Mouse (Mus musculus): Measurements from ENCODE around the gene Dok5. TPM values are rescaled to one million over a fixed set of nuclear protein-coding genes. Genes with fewer than 3 reads are reported as not detected.

The Dok5 gene
- total RNA-seq, 2 experiments from 2014 or later: 29.6 to 31.4 TPM

DNA sequence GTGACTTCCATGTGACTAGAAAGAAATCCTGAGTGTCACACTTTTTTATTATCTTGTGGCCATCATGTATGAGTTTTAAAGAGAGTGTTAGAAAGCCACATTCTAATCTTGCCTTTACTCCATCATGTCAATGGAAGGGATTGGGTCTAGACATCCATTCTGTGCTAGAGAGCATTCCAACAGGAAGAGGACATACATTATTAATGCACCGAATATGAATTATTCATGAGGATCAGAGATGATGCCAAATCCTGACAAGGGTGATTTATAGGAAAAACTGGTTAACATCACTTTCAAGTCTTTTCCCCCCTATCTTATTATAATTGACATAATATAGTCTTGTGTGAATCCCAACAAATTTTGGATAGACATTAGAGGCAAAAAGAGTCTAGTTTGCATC is 2.1 kb downstream of the Dok5 start:
- intact Hi-C loops (cut with DNase I): loop anchor here (5.0 to 10.0 kb wide), 2 partner anchors 79 to 219 kb away; no protein-coding TSS in a partner anchor
- DNase-seq (ENCODE audit: low spot score in 2 of 2): no peak

DNA sequence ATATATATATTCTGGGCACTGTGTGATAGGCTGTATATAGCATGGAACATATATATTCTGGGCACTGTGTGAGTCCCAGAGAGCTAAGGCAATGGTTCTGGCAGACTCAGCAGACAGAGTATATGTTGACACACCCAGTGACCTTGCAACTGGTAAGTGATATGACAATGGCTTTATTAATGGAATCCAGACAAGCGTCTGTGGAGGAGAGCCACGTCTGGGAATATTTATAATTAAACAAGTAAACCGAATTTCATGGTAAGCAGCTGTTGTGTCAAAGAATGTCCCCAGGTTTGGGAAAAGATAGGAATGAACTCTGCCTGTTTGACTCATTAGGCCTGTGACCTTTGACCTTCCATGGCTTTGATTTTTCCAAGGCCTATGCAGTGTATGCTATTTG is 2.8 kb downstream of the Dok5 start:
- intact Hi-C loops (cut with DNase I): loop anchor here (5.0 to 10.0 kb wide), 2 partner anchors 78 to 220 kb away; no protein-coding TSS in a partner anchor

DNA sequence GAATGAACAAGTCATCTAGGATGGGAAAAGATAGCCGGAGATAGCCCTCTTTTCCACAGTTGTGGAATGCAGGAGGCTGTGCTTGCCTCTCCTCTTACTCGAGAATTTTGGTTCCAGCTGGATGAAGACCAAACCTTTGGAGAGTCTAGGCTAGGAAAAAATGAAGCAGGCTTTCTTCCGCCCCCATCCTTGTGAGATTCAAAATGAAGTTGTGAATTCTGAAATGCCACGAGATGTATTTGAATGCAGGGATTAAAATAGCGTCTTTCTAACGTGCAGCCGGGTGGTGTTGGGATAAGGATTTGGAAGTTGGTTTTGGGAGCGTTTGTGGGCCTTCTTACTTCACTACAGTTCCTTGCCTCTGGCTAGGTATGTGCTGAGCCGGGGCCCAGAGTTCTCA is 6.8 kb downstream of the Dok5 start:
- peak; percentile 54 to 59 for DNase-seq (ENCODE audit: low spot score in 2 of 2)
- intact Hi-C loops (cut with DNase I): loop anchor here (5.0 to 10.0 kb wide), 2 partner anchors 109 to 224 kb away; no protein-coding TSS in a partner anchor

More for the DNA sequence above, 2.8 kb downstream of the Dok5 start:
- DNase-seq (ENCODE audit: low spot score in 2 of 2): no peak

DNA sequence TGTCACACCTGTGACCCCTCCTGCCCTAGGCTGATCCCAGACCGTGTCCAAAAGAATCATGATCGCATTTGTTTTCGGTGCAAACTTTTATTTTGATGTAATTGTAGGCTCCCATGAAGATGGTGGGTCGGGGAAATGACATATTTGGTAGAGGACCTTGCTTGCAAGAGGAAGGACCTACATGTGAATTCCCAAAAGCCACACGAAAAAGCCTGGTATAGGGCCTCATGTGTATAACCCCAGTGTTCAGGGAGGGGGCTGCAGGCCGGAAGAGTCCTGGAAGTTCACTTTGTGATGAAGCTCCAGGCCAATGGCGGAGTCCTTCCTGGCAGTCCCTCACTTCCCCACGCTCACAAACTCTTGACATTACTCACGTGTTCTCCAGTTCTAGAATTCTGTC is 7.3 kb downstream of the Dok5 start:
- no peak for DNase-seq (ENCODE audit: low spot score in 2 of 2)
- intact Hi-C loops (cut with DNase I): loop anchor here (5.0 to 10.0 kb wide), 2 partner anchors 108 to 224 kb away; no protein-coding TSS in a partner anchor

DNA sequence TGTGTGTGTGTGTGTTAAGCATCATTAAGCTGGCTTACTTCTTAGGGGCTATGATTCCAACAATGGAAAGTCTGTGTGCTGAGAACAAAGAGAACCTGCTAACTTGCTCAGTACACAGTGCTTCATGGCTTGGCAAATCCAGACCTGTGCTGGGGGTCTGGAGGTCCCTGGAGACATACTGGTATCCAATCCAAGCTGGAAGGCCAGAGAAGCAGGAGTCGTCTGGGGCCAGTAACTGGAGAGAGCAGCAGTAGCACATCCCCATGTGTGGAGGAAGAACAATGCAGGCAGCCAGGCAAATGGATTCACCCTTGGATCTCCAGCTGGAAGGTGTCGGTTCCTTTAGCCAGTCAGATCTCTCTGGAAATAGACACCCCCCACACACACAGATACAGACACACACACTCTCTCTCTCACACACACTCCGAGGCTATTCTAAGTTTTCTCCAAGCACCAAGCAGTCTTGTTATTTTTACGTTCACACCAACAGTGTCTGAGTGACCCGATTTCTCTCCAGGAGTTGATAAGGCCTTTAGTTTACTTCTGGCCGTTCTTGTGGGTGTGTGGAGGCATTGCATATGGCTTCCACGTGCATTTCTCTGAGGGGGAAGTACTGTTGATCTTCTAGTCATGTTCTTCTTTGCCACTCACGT is 8.2 kb downstream of the Dok5 start:
- DNase-seq (ENCODE audit: low spot score in 2 of 2): no peak
- intact Hi-C loops (cut with DNase I): loop anchor here (5.0 to 10.0 kb wide), 2 partner anchors 107 to 225 kb away; no protein-coding TSS in a partner anchor

DNA sequence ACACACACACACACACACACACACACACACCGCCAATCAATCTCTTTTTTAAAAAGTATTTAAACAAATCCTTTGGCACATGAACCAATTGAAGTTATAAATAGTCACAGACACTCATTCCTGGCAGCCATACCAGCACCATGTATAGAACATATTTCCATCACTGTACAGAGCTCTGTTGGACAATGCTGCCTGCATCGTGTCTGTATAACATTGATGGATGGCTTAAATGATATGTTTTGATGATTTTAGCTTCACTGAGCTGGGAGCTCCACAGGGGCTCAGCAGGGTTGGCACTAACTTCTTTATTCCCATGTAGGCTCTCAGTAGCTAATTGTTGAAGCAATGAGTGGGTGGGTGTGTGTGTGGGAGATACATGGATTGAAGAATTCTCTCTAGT is 11.9 kb downstream of the Dok5 start:
- intact Hi-C loops (cut with DNase I): no loop called here
- no peak for DNase-seq (ENCODE audit: low spot score in 2 of 2)

DNA sequence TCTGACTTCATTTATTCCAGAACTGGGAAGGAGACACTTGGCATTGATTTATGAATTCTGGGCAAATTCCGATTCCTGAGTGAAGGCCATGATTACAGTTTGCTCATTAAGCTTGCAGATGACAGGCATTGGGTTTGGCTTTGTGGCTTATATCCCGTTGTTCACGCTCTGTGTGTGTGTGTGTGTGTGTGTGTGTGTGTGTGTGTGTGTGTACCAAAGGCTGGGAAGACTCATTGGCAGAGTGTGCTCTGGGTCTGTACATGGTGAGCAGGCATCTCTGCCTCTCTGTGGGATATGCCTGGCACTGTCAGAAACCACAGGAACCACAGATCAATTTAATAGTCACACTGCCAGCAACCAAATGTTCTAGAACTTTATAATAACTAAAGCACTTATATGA is 17.3 kb downstream of the Dok5 start:
- no peak for DNase-seq (ENCODE audit: low spot score in 2 of 2)
- intact Hi-C loops (cut with DNase I): no loop called here

DNA sequence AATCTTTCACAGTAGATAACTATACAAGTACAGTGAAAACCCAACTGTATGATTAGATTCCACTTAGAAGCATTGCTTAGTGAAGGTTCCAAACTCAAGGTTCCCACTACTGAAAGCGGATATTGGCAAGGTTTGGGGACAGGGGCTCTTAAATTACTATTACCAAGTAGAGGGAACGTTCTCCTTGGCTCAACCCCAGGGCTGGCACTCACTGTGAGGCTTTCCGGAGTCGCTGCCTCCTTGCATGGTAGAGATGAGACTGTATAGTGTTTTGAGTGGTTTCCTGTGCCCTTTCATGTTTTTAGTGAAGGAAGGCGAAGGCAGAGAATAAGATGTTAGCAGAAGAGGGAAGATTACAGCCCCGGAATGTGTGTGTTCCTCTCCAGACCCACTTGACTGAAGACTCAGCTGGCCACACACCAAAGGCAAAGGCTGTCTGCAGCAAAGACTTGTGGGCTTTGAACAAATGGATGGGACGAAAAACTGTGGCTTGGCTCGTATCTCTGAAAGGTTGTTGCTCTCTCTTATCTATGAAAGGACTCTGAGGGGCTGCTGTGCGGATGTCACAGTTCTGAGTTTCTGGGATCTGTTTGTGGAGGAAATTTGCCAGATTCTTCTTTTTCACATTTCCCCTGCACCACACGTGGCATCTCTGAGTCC is 20.7 kb downstream of the Dok5 start:
- intact Hi-C loops (cut with DNase I): no loop called here
- DNase-seq (ENCODE audit: low spot score in 2 of 2): no peak

DNA sequence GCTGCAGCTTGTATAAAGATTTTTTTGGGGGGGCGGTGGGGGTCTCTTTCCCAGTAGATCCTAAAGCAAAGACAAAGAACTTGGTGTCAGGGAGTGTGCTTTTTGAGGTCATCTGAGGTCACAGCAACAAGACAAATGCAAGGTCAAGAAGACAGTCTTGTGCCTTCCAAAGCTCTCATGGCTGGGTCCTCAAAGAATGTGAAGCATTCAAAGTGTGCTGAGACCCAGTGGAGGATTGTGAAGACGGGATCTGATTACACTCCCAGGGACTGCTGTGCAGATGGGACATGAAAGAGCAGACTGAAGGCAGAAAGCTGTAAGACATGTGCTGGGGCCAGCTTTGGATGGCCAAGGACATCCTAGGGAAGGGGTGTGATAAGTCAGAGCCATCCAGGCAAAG is 24.2 kb downstream of the Dok5 start:
- intact Hi-C loops (cut with DNase I): no loop called here
- no peak for DNase-seq (ENCODE audit: low spot score in 2 of 2)

DNA sequence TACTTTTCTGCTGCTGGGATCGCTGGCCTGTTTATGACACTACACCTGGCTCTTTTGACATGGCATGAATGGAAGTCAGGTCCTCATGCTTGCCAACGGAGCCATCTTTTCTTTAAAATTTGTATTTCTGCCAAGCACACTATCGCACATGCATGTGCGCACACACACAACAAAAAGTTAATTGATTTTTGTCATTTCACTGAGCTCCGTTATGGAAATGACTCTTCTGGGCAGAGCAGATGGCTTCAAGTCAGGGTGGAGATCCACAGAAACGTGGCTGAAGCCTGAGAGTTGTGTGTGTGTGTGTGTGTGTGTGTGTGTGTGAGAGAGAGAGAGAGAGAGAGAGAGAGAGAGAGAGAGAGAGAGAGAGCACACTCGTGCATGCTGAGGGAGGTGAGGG is 25.1 kb downstream of the Dok5 start:
- no peak for DNase-seq (ENCODE audit: low spot score in 2 of 2)
- intact Hi-C loops (cut with DNase I): no loop called here

DNA sequence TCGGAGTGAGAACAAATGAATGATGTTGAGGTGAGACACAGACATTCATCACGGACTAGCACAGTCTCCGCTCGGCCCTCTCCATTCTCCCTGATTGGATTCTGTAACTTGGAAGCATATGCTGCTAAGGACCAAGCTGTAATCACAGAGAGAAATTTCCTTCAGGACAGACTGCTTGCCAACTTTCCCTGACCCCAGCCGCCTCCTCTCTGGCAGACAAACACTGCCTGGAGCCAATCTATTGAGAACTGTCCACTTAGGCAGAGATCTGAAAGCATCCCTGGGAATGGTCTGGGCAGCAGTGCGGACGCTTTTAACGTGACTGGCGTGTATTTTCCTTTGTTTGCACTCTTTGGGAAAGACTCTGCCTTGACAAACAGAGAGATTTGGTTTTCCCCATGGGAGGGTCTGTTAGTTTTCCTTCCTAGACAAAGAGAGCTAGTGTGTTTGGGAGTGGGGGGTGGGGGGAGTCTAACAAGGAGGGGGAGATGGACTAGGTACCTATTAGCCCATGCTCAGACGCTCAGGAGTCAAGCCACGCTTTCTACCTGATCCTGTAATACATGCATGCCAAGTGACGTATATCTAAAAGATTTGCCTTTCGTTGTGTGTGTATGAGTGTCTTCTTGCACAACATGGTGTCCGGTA is 25.7 kb downstream of the Dok5 start:
- no peak for DNase-seq (ENCODE audit: low spot score in 2 of 2)
- intact Hi-C loops (cut with DNase I): no loop called here

DNA sequence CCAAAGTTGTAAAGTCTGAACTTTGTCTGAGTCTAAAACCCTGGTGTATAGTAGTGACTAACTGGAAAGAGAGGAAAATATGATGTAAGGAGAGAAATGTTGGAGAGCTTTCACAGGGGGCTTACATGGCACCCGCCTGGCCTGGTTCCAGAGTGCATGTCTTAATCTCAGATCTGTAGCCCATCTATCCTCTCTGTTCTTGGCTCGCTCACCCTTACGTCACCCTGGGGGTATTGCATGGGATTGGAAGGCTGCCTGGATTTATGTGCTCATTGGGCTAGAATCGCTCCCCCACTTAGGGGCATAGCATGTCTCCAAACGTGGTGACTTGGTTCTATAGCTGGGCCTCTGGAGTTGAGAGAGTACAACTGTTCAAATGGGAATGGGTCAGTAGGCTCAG is 26.6 kb downstream of the Dok5 start:
- no peak for DNase-seq (ENCODE audit: low spot score in 2 of 2)
- intact Hi-C loops (cut with DNase I): no loop called here

DNA sequence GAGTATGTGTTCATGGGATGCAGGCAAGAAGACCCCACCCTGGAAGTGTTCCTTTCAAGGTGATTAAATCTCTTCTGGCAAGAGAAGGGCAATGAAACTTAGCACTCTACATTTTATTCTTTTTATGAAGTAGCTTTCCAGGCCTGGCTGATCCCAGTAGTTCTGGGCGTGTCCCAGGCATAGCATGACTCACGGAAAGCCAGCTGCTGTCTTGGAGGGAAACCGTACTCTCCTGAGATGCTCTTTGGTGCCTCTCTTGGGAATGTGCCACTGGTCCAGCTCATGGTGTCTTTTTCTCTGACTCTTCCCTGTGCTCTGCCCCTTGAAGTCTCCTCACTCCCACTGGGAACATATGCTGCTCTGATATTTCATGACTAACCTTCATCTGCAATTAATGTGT is 33.1 kb downstream of the Dok5 start:
- intact Hi-C loops (cut with DNase I): no loop called here
- no peak for DNase-seq (ENCODE audit: low spot score in 2 of 2)

DNA sequence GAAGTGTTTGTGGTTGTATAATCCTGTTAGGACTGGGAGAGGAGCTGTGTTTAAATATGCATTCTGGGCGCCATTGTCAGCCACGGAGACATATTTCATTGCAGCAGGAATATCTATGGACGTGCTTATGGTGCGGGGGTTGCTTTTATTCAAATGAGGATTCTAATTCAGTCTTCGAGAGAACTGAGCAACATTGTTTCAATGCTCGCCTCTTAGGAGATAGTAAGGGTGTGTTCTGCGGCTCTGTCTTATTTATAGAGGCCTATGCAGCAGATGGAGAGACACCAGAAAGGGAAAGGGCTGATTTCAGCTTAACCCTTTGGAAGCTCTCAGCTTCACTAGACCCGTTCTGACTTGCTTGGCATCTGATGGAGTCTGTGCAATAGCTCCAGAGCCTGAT is 35.6 kb downstream of the Dok5 start:
- DNase-seq (ENCODE audit: low spot score in 2 of 2): peak; percentile 57 to 66
- intact Hi-C loops (cut with DNase I): loop anchor here (2.0 kb wide), 1 partner anchor 36 kb away; the partner anchor contains the start of gene Dok5

DNA sequence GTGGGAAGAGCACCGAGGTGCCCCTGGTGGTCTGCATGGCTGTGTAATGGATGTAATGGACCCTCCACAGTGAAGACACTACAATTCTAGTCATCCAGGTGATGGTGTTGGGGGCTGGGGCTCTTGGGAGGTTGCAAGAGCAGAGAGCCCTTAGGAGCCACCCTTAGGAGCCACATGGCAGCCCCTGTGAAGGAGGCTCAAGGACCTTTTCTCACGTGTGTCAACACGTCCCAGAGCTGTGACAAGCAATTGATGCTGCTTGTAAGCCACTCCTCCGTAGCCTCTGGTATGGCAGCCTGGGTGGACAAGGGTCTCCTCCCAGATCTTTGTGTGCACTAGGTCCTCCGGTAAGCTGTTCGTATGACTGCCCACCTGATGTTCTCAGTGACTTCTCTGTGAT is 37.1 kb downstream of the Dok5 start:
- DNase-seq (ENCODE audit: low spot score in 2 of 2): no peak
- intact Hi-C loops (cut with DNase I): no loop called here

DNA sequence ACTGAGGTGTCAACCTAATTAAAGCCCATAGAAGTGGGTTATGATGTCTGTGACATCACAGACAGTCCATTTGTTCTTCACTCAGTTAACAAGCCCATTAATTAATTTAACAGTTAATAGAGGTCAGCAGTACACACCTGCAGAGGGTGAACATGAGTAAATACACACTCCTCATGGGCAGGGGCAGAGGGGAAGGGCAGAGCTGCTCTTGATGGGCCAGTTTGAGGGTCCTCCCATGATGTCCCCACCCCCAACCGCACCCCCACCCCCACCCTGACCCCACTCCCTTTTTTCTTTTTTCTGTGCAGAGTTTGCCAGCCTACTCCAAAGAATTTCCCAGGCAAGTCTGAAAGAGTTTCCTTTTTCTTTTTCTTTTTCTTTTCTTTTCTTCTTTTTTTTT is 39.9 kb downstream of the Dok5 start:
- DNase-seq (ENCODE audit: low spot score in 2 of 2): no peak
- intact Hi-C loops (cut with DNase I): no loop called here

DNA sequence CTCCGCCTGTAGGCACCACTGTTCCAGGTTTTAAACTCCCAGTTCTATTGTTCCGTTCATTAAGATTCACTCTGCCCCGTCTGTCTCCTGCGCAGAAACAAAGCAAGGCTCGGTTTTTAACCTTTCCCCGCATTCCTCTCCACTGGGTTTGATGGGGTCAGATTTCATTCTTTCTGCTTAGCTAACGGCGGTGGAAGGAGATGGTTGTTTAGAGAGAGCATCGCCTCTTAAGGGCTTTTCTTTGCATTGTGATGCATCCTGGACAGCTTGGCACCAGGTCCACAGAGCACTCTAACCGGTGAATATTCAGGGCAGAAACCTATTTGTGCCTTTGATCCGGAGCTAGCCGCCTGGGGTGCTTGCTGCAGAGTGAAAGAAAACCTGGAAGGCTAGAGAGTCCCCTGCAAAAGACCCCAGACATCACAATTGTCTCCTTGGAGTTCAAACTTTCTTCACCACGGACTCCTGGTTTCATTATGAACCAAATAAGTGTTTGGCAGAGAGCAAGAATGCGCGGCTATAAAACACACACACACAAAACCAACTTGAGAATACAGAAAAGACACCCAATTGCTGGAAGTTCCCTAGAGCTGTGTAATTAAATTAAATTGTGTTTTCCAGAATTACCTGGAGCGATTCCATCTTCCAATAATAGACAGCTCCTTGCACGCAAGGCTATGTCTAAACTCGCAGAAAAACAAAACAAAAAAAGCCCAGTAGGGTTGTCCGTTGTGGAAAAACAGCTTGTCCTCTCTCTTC is 40.7 kb downstream of the Dok5 start:
- intact Hi-C loops (cut with DNase I): no loop called here

DNA sequence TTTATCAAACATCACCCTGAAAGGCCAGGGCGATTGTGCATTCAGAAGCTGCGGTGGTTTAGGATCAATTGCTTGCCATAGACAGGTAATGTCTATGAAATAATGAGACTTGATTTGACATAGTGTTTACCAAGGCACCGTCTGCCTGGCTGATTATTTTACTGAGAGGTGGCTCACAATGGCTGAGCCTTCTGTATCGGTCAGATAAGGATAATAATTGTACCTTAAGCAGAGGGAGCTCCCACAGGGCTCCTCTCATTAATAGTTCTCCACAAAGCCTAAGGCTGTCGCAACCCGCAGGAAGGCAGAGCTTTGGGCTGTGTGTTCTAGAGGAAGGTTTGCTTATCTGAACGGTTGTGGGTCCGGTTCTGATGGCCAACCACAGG is 41.3 kb downstream of the Dok5 start:
- intact Hi-C loops (cut with DNase I): no loop called here

More for the DNA sequence above, 40.7 kb downstream of the Dok5 start:
- no peak for DNase-seq (ENCODE audit: low spot score in 2 of 2)

DNA sequence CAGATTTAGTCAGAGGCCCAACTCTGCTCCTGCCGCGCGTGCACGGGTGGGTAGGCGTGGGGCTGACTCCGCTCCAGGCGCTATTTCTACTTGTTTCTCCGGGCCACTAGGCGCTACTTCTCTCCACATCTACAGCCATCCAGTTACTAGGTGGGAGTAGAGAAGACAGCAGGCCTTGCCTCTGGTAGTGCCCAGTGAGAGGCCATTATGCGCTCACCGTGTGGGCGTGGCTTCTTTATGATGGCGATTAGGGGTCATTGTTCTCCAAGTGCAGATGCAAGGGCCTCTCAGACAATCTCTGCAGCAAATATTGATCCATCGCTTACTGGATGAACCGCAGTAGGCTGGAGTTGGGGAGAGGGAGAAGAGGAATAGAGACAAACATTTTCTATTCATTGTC is 44.0 kb downstream of the Dok5 start:
- DNase-seq (ENCODE audit: low spot score in 2 of 2): no peak
- intact Hi-C loops (cut with DNase I): loop anchor here (5.0 kb wide), 1 partner anchor 72 kb away; no protein-coding TSS in a partner anchor

More for the DNA sequence above, 41.3 kb downstream of the Dok5 start:
- DNase-seq (ENCODE audit: low spot score in 2 of 2): no peak

DNA sequence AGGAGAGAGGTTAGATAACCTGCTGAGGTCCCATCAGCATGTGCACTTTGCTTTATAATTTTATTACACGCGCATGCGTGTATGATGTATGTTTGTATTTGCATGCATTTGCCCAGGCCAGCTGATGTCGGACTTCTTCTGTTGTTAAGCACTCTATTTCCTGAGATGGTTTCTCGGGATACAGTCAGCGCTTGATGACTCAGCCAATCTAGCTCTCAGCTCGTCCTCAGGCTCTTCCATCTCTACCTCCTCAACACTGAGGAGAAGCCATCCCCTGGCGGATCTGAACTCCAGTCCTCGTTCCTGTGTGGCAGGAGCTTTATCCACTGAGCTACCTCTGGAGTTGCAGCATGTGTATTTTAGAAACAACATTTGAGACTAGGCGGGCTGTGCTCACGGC is 44.5 kb downstream of the Dok5 start:
- no peak for DNase-seq (ENCODE audit: low spot score in 2 of 2)
- intact Hi-C loops (cut with DNase I): loop anchor here (5.0 kb wide), 1 partner anchor 71 kb away; no protein-coding TSS in a partner anchor
